Mouse (Mus musculus) liver, embryonic 16.5 days (tissue): ENCODE measurements around the gene B3gat1. TPM values are rescaled to one million over a fixed set of nuclear protein-coding genes. Genes with fewer than 3 reads are reported as not detected.

Experiments
- ATAC-seq: fragments of 200-750 bp; cut with Nextera tagmentation; 2 replicates; pipeline ENCODE4 v1.8.0; 2017; ENCODE audit warnings: low read depth, mild to moderate bottlenecking, moderate number of reproducible peaks, moderate library complexity
- H3K27ac ChIP-seq: fragments of 300-500 bp; sonication (generic); 2 replicates; pipeline ENCODE4 v1.5.1; 2014; ENCODE audit warnings: mild to moderate bottlenecking, low read length
- H3K27me3 ChIP-seq: fragments of 300-500 bp; sonication (generic); 2 replicates; pipeline ENCODE4 v1.6.1; 2014; ENCODE audit warnings: low read depth, low read length, mixed read lengths; ENCODE audit not compliant: control insufficient read depth, insufficient read depth
- H3K36me3 ChIP-seq: fragments of 300-500 bp; sonication (generic); 2 replicates; pipeline ENCODE4 v1.6.1; 2014; ENCODE audit warnings: mild to moderate bottlenecking; ENCODE audit not compliant: control insufficient read depth, insufficient read depth
- H3K4me1 ChIP-seq: fragments of 300-500 bp; sonication (generic); 2 replicates; pipeline ENCODE4 v1.6.1; 2014; ENCODE audit warnings: low read depth, low read length, mixed read lengths; ENCODE audit not compliant: control insufficient read depth
- H3K4me2 ChIP-seq: fragments of 300-500 bp; sonication (generic); 2 replicates; pipeline ENCODE4 v1.6.1; 2014; ENCODE audit warnings: low read depth, low read length, mixed read lengths
- H3K4me3 ChIP-seq: fragments of 300-500 bp; sonication (generic); 2 replicates; pipeline ENCODE4 v1.5.1; 2014; ENCODE audit warnings: low read depth, mild to moderate bottlenecking, low read length
- H3K9ac ChIP-seq: fragments of 300-500 bp; sonication (generic); 2 replicates; pipeline ENCODE4 v1.6.1; 2014; ENCODE audit warnings: low read depth, low read length
- H3K9me3 ChIP-seq: fragments of 300-500 bp; sonication (generic); replicated peaks from 2 replicates; pipeline ENCODE4 v1.6.1; 2016; ENCODE audit warnings: low read length; ENCODE audit not compliant: control insufficient read depth
- WGBS: fragments of 180-500 bp; shearing (Covaris S2); extraction: QIAGEN DNeasy Blood & Tissue Kit; methylation state at CpG from one replicate; pipeline ENCODE4 v1.1.7; 2014; ENCODE audit not compliant: insufficient replicate concordance; 5-methylcytosine and 5-hydroxymethylcytosine counted together
- polyA plus RNA-seq: library from polyadenylated mRNA; unstranded; fragments of >200 nt; fragmentation: Nextera tagmentation; extraction: Ambion mirVana; gene quantifications from 2 replicates; pipeline ENCODE4 v1.2.1, GENCODE M21; 2015

The B3gat1 gene
- polyA plus RNA-seq, 1 experiment from 2014 or later: not detected

- H3K36me3 ChIP-seq: no peaks in the 10 kb centered on the region
- no peak overlapping the region for H3K27ac ChIP-seq
- WGBS: 67% methylated on average over 3 of the region's 3 CpGs
- no peaks in the 10 kb centered on the region for H3K4me1 ChIP-seq
- no peak overlapping the region for H3K4me3 ChIP-seq
- no peak overlapping the region for H3K4me2 ChIP-seq
- no peaks in the 10 kb centered on the region for H3K9me3 ChIP-seq
- H3K9ac ChIP-seq: no peak overlapping the region
- no peak for ATAC-seq
- H3K27me3 ChIP-seq: no peaks in the 10 kb centered on the region
These were observed 64.7 kb downstream of the B3gat1 start for GRCm38 (mm10) chr9:26798205-26798604.

DNA sequence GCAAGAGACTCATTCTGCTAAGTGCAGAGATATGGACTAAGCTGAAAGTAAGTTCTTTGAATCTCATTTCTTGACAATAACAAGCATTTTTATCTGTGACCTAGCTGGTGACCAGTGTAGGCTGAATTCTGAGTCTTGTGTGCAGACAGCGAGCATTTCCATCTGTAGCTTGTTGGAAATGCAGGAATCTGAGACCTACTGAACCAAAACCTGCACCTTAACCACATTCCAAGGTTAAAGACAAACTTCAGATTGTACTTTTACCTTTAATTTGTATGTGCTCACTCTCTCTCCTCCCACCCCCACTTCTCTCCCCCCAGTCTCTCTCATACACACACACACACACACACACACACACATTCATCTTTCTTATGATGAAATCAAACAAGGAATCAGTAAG is 65.2 kb downstream of the B3gat1 start:
- WGBS: 58% methylated on average over 1 of the region's 1 CpGs
- Histone ChIP-seq H3K36me3 (no peaks in the 10 kb centered on the region), H3K4me3 (no peak overlapping the region), H3K27me3 (no peaks in the 10 kb centered on the region), H3K4me1 (no peaks in the 10 kb centered on the region), H3K9ac (no peak overlapping the region), H3K4me2 (no peak overlapping the region), H3K27ac (no peak overlapping the region), H3K9me3 (no peaks in the 10 kb centered on the region)
- no peak for ATAC-seq

GRCm38 (mm10) chr9:26800357-26800756 is 66.8 kb downstream of the B3gat1 start:
- no peak overlapping the region for H3K9ac ChIP-seq
- H3K9me3 ChIP-seq: no peaks in the 10 kb centered on the region
- H3K27ac ChIP-seq: no peak overlapping the region
- no peak for ATAC-seq
- 75% methylated on average over 2 of the region's 2 CpGs for WGBS
- H3K27me3 ChIP-seq: no peaks in the 10 kb centered on the region
- H3K36me3 ChIP-seq: no peaks in the 10 kb centered on the region
- no peak overlapping the region for H3K4me3 ChIP-seq
- H3K4me2 ChIP-seq: no peak overlapping the region
- H3K4me1 ChIP-seq: no peaks in the 10 kb centered on the region

GRCm38 (mm10) chr9:26804321-26804720 is 70.8 kb downstream of the B3gat1 start:
- ATAC-seq: no peak
- H3K4me1 ChIP-seq: no peaks in the 10 kb centered on the region

DNA sequence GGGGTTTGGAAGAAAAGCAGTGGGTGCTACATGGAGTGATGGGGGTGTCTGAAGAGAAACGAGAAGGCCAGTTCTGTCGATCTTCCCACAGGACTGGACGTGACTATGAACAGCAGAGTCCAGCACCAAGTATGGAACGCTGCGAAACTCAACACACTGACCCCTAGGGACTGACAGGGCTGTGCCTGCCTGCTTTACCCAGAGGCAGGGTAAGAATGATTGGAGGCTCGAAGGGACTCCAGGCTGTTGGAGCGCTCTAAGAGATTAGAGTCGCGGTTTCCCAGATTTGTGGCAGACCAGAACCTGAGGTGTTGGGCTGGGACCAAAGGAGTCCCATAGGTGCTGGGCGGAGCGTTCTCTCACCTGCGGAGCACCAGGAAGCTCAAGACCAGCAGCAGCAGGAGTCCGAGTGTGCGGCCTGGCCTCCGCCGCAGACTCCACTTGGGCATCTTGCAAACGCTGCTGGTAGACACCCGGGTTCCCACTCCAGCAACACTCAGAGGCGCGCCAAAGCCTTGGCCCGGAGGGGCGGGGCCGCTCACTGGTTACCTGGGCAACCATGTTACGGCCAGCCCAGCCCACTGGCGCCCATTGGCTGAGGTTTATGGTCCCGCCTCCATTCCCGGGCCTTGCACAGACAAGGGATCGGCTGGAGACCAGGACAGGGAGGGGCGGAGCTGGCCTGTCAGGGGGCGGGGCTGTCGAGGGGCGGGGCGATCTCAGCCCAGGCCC is 72.6 kb downstream of the B3gat1 start, which contains the start of gene Glb1l2:
Glb1l2 (minus strand) TSS at position 534 of the 732 bp plus-strand sequence.
- no peak within 1 kb of the TSS for H3K9ac ChIP-seq
- no peaks in the 10 kb centered on the region for H3K36me3 ChIP-seq

More at GRCm38 (mm10) chr9:26804321-26804720, 70.8 kb downstream of the B3gat1 start:
- Histone ChIP-seq H3K27ac (no peak overlapping the region), H3K9ac (no peak overlapping the region), H3K36me3 (no peaks in the 10 kb centered on the region), H3K4me3 (no peak overlapping the region), H3K27me3 (no peaks in the 10 kb centered on the region), H3K9me3 (no peaks in the 10 kb centered on the region), H3K4me2 (no peak overlapping the region)

DNA sequence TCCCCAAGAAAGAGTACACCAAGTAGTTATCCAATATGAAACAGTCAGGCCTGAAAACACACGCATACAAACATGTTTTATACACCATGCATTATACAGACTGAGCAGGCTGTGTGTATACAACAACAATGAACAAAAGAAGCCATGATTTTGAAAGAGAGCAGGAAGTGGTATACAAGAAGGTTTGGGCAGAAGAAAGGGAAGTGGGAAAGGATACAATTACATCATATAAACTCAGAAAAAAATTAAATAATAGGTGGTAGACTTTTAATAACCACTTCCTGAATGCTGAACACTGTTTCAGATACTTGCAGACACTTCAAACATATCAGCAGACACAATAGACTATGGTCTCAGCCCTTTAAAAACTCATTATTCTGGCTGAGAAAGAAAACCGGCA is 75.2 kb downstream of the B3gat1 start:
- Histone ChIP-seq H3K4me3 (no peak overlapping the region), H3K4me1 (no peaks in the 10 kb centered on the region), H3K36me3 (no peaks in the 10 kb centered on the region), H3K27ac (no peak overlapping the region), H3K4me2 (no peak overlapping the region), H3K27me3 (no peaks in the 10 kb centered on the region), H3K9ac (no peak overlapping the region), H3K9me3 (no peaks in the 10 kb centered on the region)
- no peak for ATAC-seq
- WGBS: 54% methylated on average over 2 of the region's 2 CpGs

More for the DNA sequence above, 72.6 kb downstream of the B3gat1 start, which contains the start of gene Glb1l2:
- no peaks in the 10 kb centered on the region for H3K27me3 ChIP-seq
- 3% methylated on average over 33 of the region's 33 CpGs for WGBS
- no peaks in the 10 kb centered on the region for H3K4me1 ChIP-seq
- H3K4me2 ChIP-seq: peak within 1 kb of the TSS; percentile 43
- no peaks in the 10 kb centered on the region for H3K9me3 ChIP-seq
- peak within 1 kb of the TSS; percentile 18; the same call in 1 of the 2 replicates for H3K4me3 ChIP-seq
- peak; percentile 97 for ATAC-seq
- H3K27ac ChIP-seq: no peak within 1 kb of the TSS

Other genes starting within 250 kb of the B3gat1 start
- gene Glb1l2, start 72.7 kb downstream of the B3gat1 start, polyA plus RNA-seq: 0.04 and 0.06 TPM in 2 replicates
- gene Glb1l3, start 127.2 kb downstream of the B3gat1 start, polyA plus RNA-seq: not detected in 2 replicates
- gene Gm1110, start 189.4 kb downstream of the B3gat1 start, polyA plus RNA-seq: not detected in 2 replicates